Mouse (Mus musculus) embryonic facial prominence, embryonic 11.5 days (tissue): Measurements from ENCODE around the gene Gm10961. TPM values are rescaled to one million over a fixed set of nuclear protein-coding genes. Genes with fewer than 3 reads are reported as not detected.

Experiments used
- ATAC-seq: fragments of 200-750 bp; cut with Nextera tagmentation; replicated peaks from 2 replicates; pipeline ENCODE4 v1.8.0; 2017; ENCODE audit warnings: low read depth; ENCODE audit not compliant: insufficient number of reproducible peaks, low FRiP score, low TSS enrichment
- DNase-seq: peaks from one replicate; pipeline ENCODE4 v3.0.0-alpha.2; 2015; ENCODE audit warnings: low spot score
- H3K27ac ChIP-seq: fragments of 300-500 bp; sonication (generic); replicated peaks from 2 replicates; pipeline ENCODE4 v1.5.1; 2014; ENCODE audit warnings: mild to moderate bottlenecking, low read depth, low read length, control low read depth
- H3K27me3 ChIP-seq: fragments of 300-500 bp; sonication (generic); 2 replicates; pipeline ENCODE4 v1.6.1; 2014; ENCODE audit warnings: mild to moderate bottlenecking, low read length, moderate library complexity, mixed read lengths; ENCODE audit not compliant: control insufficient read depth, insufficient read depth
- H3K36me3 ChIP-seq: fragments of 300-500 bp; sonication (generic); replicated peaks from 2 replicates; pipeline ENCODE4 v1.6.1; 2014; ENCODE audit warnings: low read depth, mild to moderate bottlenecking, low read length, moderate library complexity, mixed read lengths; ENCODE audit not compliant: control insufficient read depth, insufficient read depth
- H3K4me1 ChIP-seq: fragments of 300-500 bp; sonication (generic); 2 replicates; pipeline ENCODE4 v1.6.1; 2014; ENCODE audit warnings: low read length, mixed read lengths; ENCODE audit not compliant: control insufficient read depth, insufficient read depth
- H3K4me2 ChIP-seq: fragments of 300-500 bp; sonication (generic); 2 replicates; pipeline ENCODE4 v1.6.1; 2014; ENCODE audit warnings: low read depth, mild to moderate bottlenecking, control low read depth, low read length, moderate library complexity
- H3K4me3 ChIP-seq: fragments of 300-500 bp; sonication (generic); 2 replicates; pipeline ENCODE4 v1.5.1; 2014; ENCODE audit warnings: low read depth, low read length, control low read depth
- H3K9ac ChIP-seq: fragments of 300-500 bp; sonication (generic); replicated peaks from 2 replicates; pipeline ENCODE4 v1.6.1; 2014; ENCODE audit warnings: mild to moderate bottlenecking, control low read depth, low read length
- H3K9me3 ChIP-seq: fragments of 300-500 bp; sonication (generic); replicated peaks from 2 replicates; pipeline ENCODE4 v1.6.1; 2016; ENCODE audit warnings: mild to moderate bottlenecking, low read length, inconsistent platforms, mixed read lengths; ENCODE audit not compliant: control insufficient read depth
- WGBS: fragments of 180-500 bp; shearing (Covaris S2); extraction: QIAGEN DNeasy Blood & Tissue Kit; methylation state at CpG from one replicate; pipeline ENCODE4 v1.1.7; 2014; 5-methylcytosine and 5-hydroxymethylcytosine counted together
- polyA plus RNA-seq: library from polyadenylated mRNA; unstranded; fragments of >200 nt; fragmentation: Nextera tagmentation; extraction: Ambion mirVana; gene quantifications from 2 replicates; pipeline ENCODE4 v1.2.1, GENCODE M21; 2014

Gm10961 gene
- polyA plus RNA-seq, 1 experiment from 2014 or later, result not detected

DNA sequence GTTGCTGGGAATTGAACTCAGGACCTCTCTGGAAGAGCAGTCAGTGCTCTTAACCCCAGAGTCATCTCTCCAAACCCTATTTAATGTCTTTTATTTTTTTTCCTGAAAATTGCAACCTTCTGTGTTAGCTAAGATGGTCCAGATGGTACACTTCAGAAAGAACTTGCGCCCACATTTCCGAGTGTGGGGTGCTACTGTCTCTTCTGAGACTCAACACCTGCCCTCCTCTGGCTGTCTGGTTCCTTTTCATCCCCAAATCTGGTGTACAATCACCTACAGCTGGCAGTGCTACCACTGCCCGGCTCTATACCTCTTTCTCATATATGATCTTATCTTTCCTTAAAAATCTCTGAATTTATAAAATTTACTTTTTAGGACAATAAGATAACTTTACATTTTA is 21.8 kb downstream of the Gm10961 start:
- Histone ChIP-seq H3K36me3 (no peaks in the 10 kb centered on the region), H3K27me3 (no peaks in the 10 kb centered on the region), H3K27ac (no peak overlapping the region), H3K9ac (no peak overlapping the region), H3K9me3 (no peaks in the 10 kb centered on the region), H3K4me3 (no peak overlapping the region), H3K4me1 (no peaks in the 10 kb centered on the region), H3K4me2 (no peak overlapping the region)
- 82% methylated on average over 3 of the region's 3 CpGs for WGBS
- ATAC-seq (no peak), DNase-seq (no peak)

DNA sequence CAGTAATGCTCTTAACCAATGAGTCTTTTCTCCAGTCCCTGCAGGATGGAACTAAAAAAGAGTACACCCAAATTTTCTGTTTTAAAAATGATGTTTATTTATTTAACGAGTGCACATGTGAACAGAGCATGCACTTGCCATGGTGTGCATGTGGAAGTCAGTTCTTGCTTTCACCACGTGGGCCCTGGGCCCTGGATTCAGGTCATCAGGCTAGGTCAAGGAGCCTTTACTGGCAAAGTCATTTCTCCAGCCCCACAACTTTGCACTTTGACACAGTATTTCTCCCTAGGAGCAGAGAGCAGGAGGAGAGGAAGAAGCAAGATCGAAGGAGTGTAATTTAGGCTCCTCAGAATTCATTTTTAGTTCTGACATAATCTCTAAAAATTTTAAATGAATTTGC is 23.7 kb downstream of the Gm10961 start:
- Histone ChIP-seq H3K4me3 (no peak overlapping the region), H3K4me2 (no peak overlapping the region), H3K27me3 (no peaks in the 10 kb centered on the region), H3K4me1 (no peaks in the 10 kb centered on the region), H3K9ac (no peak overlapping the region), H3K36me3 (no peaks in the 10 kb centered on the region), H3K9me3 (no peaks in the 10 kb centered on the region), H3K27ac (no peak overlapping the region)
- ATAC-seq (no peak), DNase-seq (no peak)
- WGBS, result 79% methylated on average over 3 of the region's 3 CpGs

DNA sequence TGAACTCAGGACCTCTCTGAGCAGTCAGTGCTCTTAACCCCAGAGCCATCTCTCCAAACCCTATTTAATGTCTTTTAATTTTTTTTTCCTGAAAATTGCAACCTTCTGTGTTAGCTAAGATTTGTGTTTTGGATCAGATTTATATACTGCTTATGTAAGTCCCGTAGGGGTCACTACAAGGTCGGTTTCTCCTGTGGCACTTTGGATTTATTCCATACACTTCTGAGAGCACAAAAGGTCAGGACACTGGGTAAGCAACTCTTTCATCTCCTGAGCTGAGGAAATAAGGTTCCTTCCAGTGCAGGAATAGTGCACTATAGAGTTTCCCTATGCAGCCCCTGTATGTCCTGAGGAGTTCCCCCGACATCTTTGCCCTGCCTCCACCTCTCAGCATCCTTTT is 24.4 kb downstream of the Gm10961 start:
- Histone ChIP-seq H3K4me3 (no peak overlapping the region), H3K9ac (no peak overlapping the region), H3K27ac (no peak overlapping the region), H3K4me2 (no peak overlapping the region), H3K4me1 (no peaks in the 10 kb centered on the region), H3K27me3 (no peaks in the 10 kb centered on the region), H3K9me3 (no peaks in the 10 kb centered on the region), H3K36me3 (no peaks in the 10 kb centered on the region)
- WGBS, result 61% methylated on average over 3 of the region's 3 CpGs
- DNase-seq, result no peak
- ATAC-seq, result no peak

DNA sequence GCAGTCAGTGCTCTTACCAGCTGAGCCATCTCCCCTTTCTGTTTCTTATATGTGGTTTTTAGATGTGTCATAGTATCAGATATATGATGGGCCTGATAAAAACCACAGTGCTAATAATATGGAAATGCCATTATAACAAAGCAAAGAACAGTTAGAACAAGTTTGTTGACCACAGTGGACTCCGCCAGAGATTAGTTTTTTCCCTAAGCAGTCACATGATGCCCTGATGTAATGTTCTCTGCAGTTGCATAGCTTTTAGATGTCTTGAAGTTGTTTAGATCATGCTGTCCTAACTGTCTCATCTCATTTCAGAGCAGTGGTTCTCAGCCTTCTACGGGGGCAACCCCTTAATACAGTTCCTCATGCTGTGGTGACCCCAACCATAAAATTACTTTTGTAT is 25.0 kb downstream of the Gm10961 start:
- 90% methylated on average over 2 of the region's 2 CpGs for WGBS
- H3K27me3 ChIP-seq, result no peaks in the 10 kb centered on the region
- H3K9me3 ChIP-seq, result no peaks in the 10 kb centered on the region
- H3K4me3 ChIP-seq, result no peak overlapping the region
- H3K4me1 ChIP-seq, result no peaks in the 10 kb centered on the region
- no peak overlapping the region for H3K9ac ChIP-seq
- H3K36me3 ChIP-seq, result no peaks in the 10 kb centered on the region
- DNase-seq (no peak), ATAC-seq (no peak)
- H3K27ac ChIP-seq, result no peak overlapping the region
- H3K4me2 ChIP-seq, result no peak overlapping the region

DNA sequence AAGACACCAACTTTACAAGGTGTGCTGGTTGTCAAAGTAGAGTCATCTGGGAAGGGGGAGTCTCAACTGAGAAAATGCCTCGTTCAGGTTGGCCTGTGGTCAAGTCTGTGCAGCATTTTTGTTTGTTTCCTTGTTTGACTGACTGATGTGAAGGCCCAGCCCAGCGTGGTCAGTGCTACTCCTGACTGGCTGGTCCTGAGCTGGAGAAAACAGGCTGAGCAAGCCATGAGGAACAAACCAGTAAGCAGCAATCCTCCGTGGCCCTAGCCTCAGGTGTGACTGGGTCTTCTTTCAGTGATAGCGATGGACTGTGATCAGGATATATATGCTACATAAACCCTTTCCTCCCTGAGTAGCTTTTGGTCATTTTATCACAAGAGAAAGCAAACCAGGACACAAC is 25.8 kb downstream of the Gm10961 start:
- Histone ChIP-seq H3K9ac (no peak overlapping the region), H3K4me2 (no peak overlapping the region), H3K27me3 (no peaks in the 10 kb centered on the region), H3K9me3 (no peaks in the 10 kb centered on the region), H3K4me3 (no peak overlapping the region), H3K36me3 (no peaks in the 10 kb centered on the region), H3K27ac (no peak overlapping the region), H3K4me1 (no peaks in the 10 kb centered on the region)
- DNase-seq (no peak), ATAC-seq (no peak)
- WGBS, result 82% methylated on average over 4 of the region's 4 CpGs

DNA sequence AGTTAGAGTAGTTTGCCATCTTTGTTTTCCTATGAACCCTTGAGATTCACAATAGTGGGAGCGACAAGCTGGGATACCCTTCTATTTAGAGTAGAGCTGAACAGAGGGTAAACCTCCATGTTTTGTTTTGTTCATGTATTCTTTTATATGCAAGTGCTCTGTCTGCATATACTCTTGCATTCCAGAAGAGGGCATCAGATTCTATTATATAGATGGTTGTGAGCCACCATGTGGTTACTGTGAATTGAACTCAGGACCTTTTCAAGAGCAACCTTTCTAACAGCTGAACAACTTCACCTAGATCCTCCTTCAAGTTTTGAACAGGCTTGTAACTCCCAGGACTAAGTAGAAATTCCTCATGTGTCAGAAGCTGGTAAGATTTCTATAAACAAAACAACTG is 27.9 kb downstream of the Gm10961 start:
- H3K36me3 ChIP-seq, result no peaks in the 10 kb centered on the region; the same call in 1 of the 2 replicates
- H3K9ac ChIP-seq, result no peak overlapping the region
- DNase-seq, result no peak

DNA sequence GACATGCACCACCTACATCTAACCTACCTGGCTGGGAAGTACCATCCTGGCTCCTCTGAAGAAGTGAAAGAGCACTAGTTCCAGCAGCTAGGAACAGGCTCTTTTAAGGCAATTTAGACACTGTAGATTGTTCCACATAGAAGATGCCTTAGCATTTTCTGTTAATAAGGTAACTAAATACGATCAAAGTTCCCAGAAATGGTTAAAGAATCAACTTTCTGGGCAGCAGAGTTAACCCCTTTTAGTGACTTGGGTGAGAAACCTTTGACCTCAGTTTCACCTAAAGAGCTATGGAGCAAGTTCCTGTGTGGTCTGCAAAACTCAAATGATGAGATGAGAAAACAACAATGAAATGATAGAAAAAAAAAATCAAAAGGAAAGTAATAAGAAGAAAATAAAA is 33.5 kb downstream of the Gm10961 start:
- peaks cover 5% of the 10 kb centered on the region for H3K36me3 ChIP-seq
- 89% methylated on average over 1 of the region's 1 CpGs for WGBS
- no peaks in the 10 kb centered on the region for H3K27me3 ChIP-seq
- no peak overlapping the region for H3K9ac ChIP-seq
- no peak overlapping the region for H3K4me2 ChIP-seq
- DNase-seq, result no peak
- no peak for ATAC-seq
- no peaks in the 10 kb centered on the region for H3K4me1 ChIP-seq
- H3K27ac ChIP-seq, result no peak overlapping the region
- no peak overlapping the region for H3K4me3 ChIP-seq
- H3K9me3 ChIP-seq, result no peaks in the 10 kb centered on the region

More for the DNA sequence above, 27.9 kb downstream of the Gm10961 start:
- no peak overlapping the region for H3K4me2 ChIP-seq
- WGBS, result 88% methylated on average over 1 of the region's 1 CpGs
- no peak for ATAC-seq
- H3K4me3 ChIP-seq, result no peak overlapping the region
- H3K9me3 ChIP-seq, result no peaks in the 10 kb centered on the region
- no peak overlapping the region for H3K27ac ChIP-seq
- no peaks in the 10 kb centered on the region for H3K27me3 ChIP-seq
- no peaks in the 10 kb centered on the region for H3K4me1 ChIP-seq

DNA sequence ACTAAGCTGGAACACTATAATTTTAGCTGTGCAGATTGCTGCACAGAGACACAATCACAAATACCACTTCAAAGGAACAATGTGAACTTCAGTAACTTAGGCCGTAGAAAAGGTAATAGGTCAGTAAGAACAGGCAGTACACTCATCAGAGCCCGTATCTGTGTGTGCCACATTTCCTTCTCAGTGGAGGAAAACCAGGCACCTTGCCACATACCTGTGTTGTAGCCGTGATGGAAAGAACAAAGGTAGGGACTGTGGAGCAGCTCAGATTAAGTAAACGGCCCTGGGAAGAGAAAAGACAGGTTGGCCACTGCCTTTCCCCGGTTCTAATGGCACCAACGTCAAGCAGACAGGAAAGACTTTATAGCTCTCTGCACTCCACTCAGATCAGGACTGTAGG is 36.3 kb downstream of the Gm10961 start:
- DNase-seq (no peak), ATAC-seq (no peak)
- H3K9ac ChIP-seq, result no peak overlapping the region
- H3K9me3 ChIP-seq, result no peaks in the 10 kb centered on the region
- peaks cover 12% of the 10 kb centered on the region for H3K36me3 ChIP-seq
- no peaks in the 10 kb centered on the region for H3K27me3 ChIP-seq
- no peaks in the 10 kb centered on the region for H3K4me1 ChIP-seq
- no peak overlapping the region for H3K27ac ChIP-seq
- H3K4me2 ChIP-seq, result no peak overlapping the region
- H3K4me3 ChIP-seq, result no peak overlapping the region
- WGBS, result 90% methylated on average over 6 of the region's 6 CpGs
